Comparison of ENCODE assay signal across 11 mouse cellular contexts in genomic region chr13:56296659-56297020, GRCm38 (mm10). TPM values are rescaled to one million over a fixed set of nuclear protein-coding genes. Genes with fewer than 3 reads are reported as not detected.
DNase-seq lines count a peak whose midpoint lies in the region; ATAC-seq and TF ChIP-seq lines count a peak whose summit lies in the region.
"Had no signal": no experiment of that assay in that cellular context is flagged by ENCODE, and none has a peak within 500 bp of the region (broad histone marks: within the 10 kb centered on the region; RNA-seq: fewer than 3 reads in every experiment).

No protein-coding gene starts in this region.

- DNase-seq in heart, postnatal 36 days: no peak
- DNase-seq in ES-E14 (ENCODE audit: low read depth, low spot score): no peak
- no peak for DNase-seq in liver, embryonic 13.5 days
- DNase-seq in gastrocnemius, adult 8-10 months (ENCODE audit: low spot score in 2 of 2): no peak
- DNase-seq in layer of hippocampus, adult 9-11 months: no peak
- DNase-seq: spleen, adult 18-20 months had no signal

- H3K4me2 ChIP-seq in heart, embryonic 15.5 days: peak overlapping the region; percentile 85
- H3K4me2 ChIP-seq in forebrain, embryonic 12.5 days: peak overlapping the region; percentile 93
- peak overlapping the region; percentile 38; the same call in 1 of the 2 replicates for H3K4me2 ChIP-seq in liver, embryonic 13.5 days

- H3K27ac ChIP-seq in heart, embryonic 15.5 days: no peak overlapping the region
- no peak overlapping the region for H3K27ac ChIP-seq in ES-E14 (ENCODE audit: insufficient read depth, low read depth, low read length, poor library complexity, severe bottlenecking)
- H3K27ac ChIP-seq in forebrain, embryonic 12.5 days: no peak overlapping the region
- no peak overlapping the region for H3K27ac ChIP-seq in liver, embryonic 13.5 days

- H3K4me3 ChIP-seq in heart, embryonic 15.5 days: peak overlapping the region; percentile 49
- peak overlapping the region; percentile 69 to 83 for H3K4me3 ChIP-seq in ES-E14 (ENCODE audit: insufficient read depth in 1 of 2, low read depth in 1 of 2, low read length in 2 of 2, poor library complexity in 1 of 2, severe bottlenecking in 1 of 2)
- H3K4me3 ChIP-seq in forebrain, embryonic 12.5 days (replicated peaks): peak overlapping the region; percentile 54
- H3K4me3 ChIP-seq in liver, embryonic 13.5 days (replicated peaks): 0 out of 2 replicates have a peak overlapping the region, but pooled peaks have one; percentile 29

- H3K9me3 ChIP-seq in heart, embryonic 15.5 days (replicated peaks): no peaks in the 10 kb centered on the region
- H3K9me3 ChIP-seq in ES-E14 (ENCODE audit: control insufficient read depth, insufficient read depth, low read depth, low read length): no peaks in the 10 kb centered on the region
- H3K9me3 ChIP-seq in forebrain, embryonic 12.5 days: no peaks in the 10 kb centered on the region
- no peaks in the 10 kb centered on the region for H3K9me3 ChIP-seq in liver, embryonic 13.5 days (replicated peaks)

- intact Hi-C loops in heart, postnatal 36 days (cut with DNase I): no loop called here

- ATAC-seq in heart, embryonic 15.5 days (replicated peaks; ENCODE audit: insufficient number of reproducible peaks, insufficient read depth, low FRiP score, low read depth): no peak
- no peak for ATAC-seq in forebrain, embryonic 12.5 days (ENCODE audit: low FRiP score)
- no peak for ATAC-seq in liver, embryonic 13.5 days (ENCODE audit: low read depth)
- ATAC-seq in inflammation-experienced regulatory T-cells, adult 6 months: no peak

- no peaks in the 10 kb centered on the region for H3K36me3 ChIP-seq in heart, embryonic 15.5 days
- no peaks in the 10 kb centered on the region for H3K36me3 ChIP-seq in ES-E14 (ENCODE audit: control insufficient read depth, insufficient read depth, low read length, poor library complexity, severe bottlenecking)
- H3K36me3 ChIP-seq in forebrain, embryonic 12.5 days (replicated peaks): no peaks in the 10 kb centered on the region
- no peaks in the 10 kb centered on the region for H3K36me3 ChIP-seq in liver, embryonic 13.5 days
- H3K36me3 ChIP-seq: G1E had no signal

- H3K9ac ChIP-seq in heart, embryonic 15.5 days: no peak overlapping the region
- H3K9ac ChIP-seq in ES-E14 (ENCODE audit: insufficient read depth, low read depth, low read length, poor library complexity, severe bottlenecking): no peak overlapping the region; the same call in 1 of the 2 replicates
- H3K9ac ChIP-seq in forebrain, embryonic 12.5 days: peak overlapping the region; percentile 54
- no peak overlapping the region for H3K9ac ChIP-seq in liver, embryonic 13.5 days

- peaks cover 80% of the 10 kb centered on the region for H3K27me3 ChIP-seq in heart, embryonic 15.5 days
- peaks cover 81% of the 10 kb centered on the region for H3K27me3 ChIP-seq in forebrain, embryonic 12.5 days
- H3K27me3 ChIP-seq in liver, embryonic 13.5 days: peaks cover 63% of the 10 kb centered on the region

- in situ Hi-C loops in ES-E14 (cut with MboI; ENCODE audit: low sequenced_read_pairs in 2 of 2, unreplicated experiment in 2 of 2): loop anchor here in 1 of 2 experiments (25.0 kb wide), 1 partner anchor 141 kb away; the partner anchor contains the start of genes Gm3045 and Slc25a48

- 10% methylated on average over 8 of the region's 8 CpGs for WGBS in heart, embryonic 15.5 days
- 5% methylated on average over 8 of the region's 8 CpGs for WGBS in forebrain, embryonic 12.5 days
- 4% methylated on average over 8 of the region's 8 CpGs for WGBS in liver, embryonic 13.5 days (ENCODE audit: insufficient replicate concordance)

- peaks cover 12% of the 10 kb centered on the region for H3K4me1 ChIP-seq in heart, embryonic 15.5 days (replicated peaks)
- 0 out of 4 replicates have a peak, but pooled peaks cover 0 to 1% of the 10 kb centered on the region in 2 experiments for H3K4me1 ChIP-seq in ES-E14 (ENCODE audit: control insufficient read depth in 2 of 2, insufficient read depth in 2 of 2, low read length in 2 of 2, poor library complexity in 1 of 2)
- H3K4me1 ChIP-seq in forebrain, embryonic 12.5 days: peaks cover 22% of the 10 kb centered on the region
- no peaks in the 10 kb centered on the region for H3K4me1 ChIP-seq in liver, embryonic 13.5 days (replicated peaks)

TF ChIP-seq in ES-E14, 5 proteins besides CTCF, POLR2A, EP300 and RAD21:
- no peak for TF ChIP-seq HCFC1 (IDR thresholded peaks at IDR 0.05; ENCODE audit: borderline replicate concordance, insufficient read depth, low read length)
- no peak for TF ChIP-seq ZC3H11A (IDR thresholded peaks at IDR 0.05; ENCODE audit: borderline replicate concordance, low read depth, low read length)
- TF ChIP-seq ZNF384 (IDR thresholded peaks at IDR 0.05; ENCODE audit: low read depth, low read length): no peak
- TF ChIP-seq CHD2 (IDR thresholded peaks at IDR 0.05; ENCODE audit: low read depth, low read length): no peak
- TF ChIP-seq MAFK (IDR thresholded peaks at IDR 0.05; ENCODE audit: insufficient read depth, low read depth, low read length): no peak

RNA-seq across cellular contexts. Expression of gene Cxcl14, which starts 0.3 kb away (rescaled TPM):
- 1.0 and 2.1 TPM in 2 replicates for polyA plus RNA-seq in heart, embryonic 15.5 days (2015; fragmentation: Nextera tagmentation; extraction: Ambion mirVana)
- total RNA-seq in heart, postnatal 36 days (2021): 1 to 10 TPM; 3.1 to 5.9 TPM
- 2.6 and 2.8 TPM in 2 replicates for total RNA-seq in ES-E14 (2012; rRNA removed)
- polyA plus RNA-seq in forebrain, embryonic 12.5 days (2016; fragmentation: Nextera tagmentation; extraction: Ambion mirVana): 19.5 and 26.3 TPM in 2 replicates
- polyA plus RNA-seq in liver, embryonic 13.5 days (2015; fragmentation: Nextera tagmentation; extraction: Ambion mirVana): 0.39 and 0.95 TPM in 2 replicates
- polyA plus RNA-seq in inflammation-experienced regulatory T-cells, adult 6 months (2017; shearing (Covaris generic)): not detected
- total RNA-seq in gastrocnemius, adult 8-10 months (2022): 10 to 100 TPM; 21.4 to 40.0 (median 28.6) TPM
- total RNA-seq: common myeloid progenitor, adult 5-6 weeks; G1E had no signal
- polyA plus RNA-seq: G1E had no signal

RNA-seq across cellular contexts. Expression of gene Neurog1, which starts 44.7 kb away (rescaled TPM):
- not detected in 2 replicates for polyA plus RNA-seq in heart, embryonic 15.5 days (2015; fragmentation: Nextera tagmentation; extraction: Ambion mirVana)
- not detected for total RNA-seq in heart, postnatal 36 days (2021)
- 0.45 and 0.48 TPM in 2 replicates for total RNA-seq in ES-E14 (2012; rRNA removed)
- 16.2 and 19.5 TPM in 2 replicates for polyA plus RNA-seq in forebrain, embryonic 12.5 days (2016; fragmentation: Nextera tagmentation; extraction: Ambion mirVana)
- polyA plus RNA-seq in liver, embryonic 13.5 days (2015; fragmentation: Nextera tagmentation; extraction: Ambion mirVana): not detected in 2 replicates
- polyA plus RNA-seq in inflammation-experienced regulatory T-cells, adult 6 months (2017; shearing (Covaris generic)): not detected
- total RNA-seq in gastrocnemius, adult 8-10 months (2022): not detected
- total RNA-seq: common myeloid progenitor, adult 5-6 weeks had no signal
- polyA plus RNA-seq: G1E had no signal

Comparison
In these comparisons a context has a peak if more than half of its experiments do, and no peak if none do; other contexts are left out.
1. H3K4me2 ChIP-seq: peak in every context shown above with its lines; median percentile 93 in forebrain, embryonic 12.5 days; 85 in heart, embryonic 15.5 days; 38 in liver, embryonic 13.5 days.
2. RNA of gene Neurog1, which starts 44.7 kb away (polyA plus RNA-seq): 16.2 to 19.5 TPM in forebrain, embryonic 12.5 days; not detected in heart, embryonic 15.5 days, not detected in liver, embryonic 13.5 days and not detected in inflammation-experienced regulatory T-cells, adult 6 months; every median in the first group is over 10 times any median in the second.
3. Peak in every context shown above with its lines, with median percentiles within 50 percentile points of each other: H3K4me3 ChIP-seq.